31 mouse cellular contexts compared by ENCODE assay signal in the genomic region with DNA sequence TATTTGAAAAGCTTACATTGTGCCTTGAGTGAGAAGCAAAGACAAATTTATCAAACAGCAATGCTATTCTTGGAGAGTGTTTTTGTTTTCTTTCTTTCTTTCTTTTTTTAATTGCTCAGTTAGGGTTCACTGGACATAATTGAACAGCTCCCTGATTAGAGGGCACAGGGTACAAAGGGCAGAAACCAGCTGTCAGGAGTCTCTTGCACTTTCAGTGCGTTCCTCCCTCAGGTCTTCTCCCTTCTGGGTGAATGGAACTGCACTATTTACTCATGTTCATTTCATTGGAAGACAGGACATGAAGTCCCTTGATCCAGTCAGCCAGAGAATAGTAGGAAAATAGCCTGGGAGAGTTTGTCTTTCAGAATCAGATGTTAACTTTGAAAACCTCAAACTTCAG.
A peak's percentile ranks its signal among the peaks of the same experiment; 100 is the strongest.
DNase-seq lines count a peak whose midpoint lies in the region; ATAC-seq and TF ChIP-seq lines count a peak whose summit lies in the region.
"Had no signal": no experiment of that assay in that cellular context is flagged by ENCODE, and none has a peak within 500 bp of the region (broad histone marks: within the 10 kb centered on the region; RNA-seq: fewer than 3 reads in every experiment).

No protein-coding gene starts in this region.

- ATAC-seq in kidney, embryonic 16.5 days (ENCODE audit: low FRiP score, low TSS enrichment) = peak; percentile 87
- ATAC-seq: forebrain, embryonic 14.5 days; hindbrain, postnatal 0 days; intestine, embryonic 16.5 days; midbrain, embryonic 15.5 days had no signal

- no peak overlapping the region for H3K4me3 ChIP-seq in kidney, adult 2 months (ENCODE audit: insufficient read depth, low read depth, low read length)
- no peak overlapping the region for H3K4me3 ChIP-seq in kidney, embryonic 16.5 days (ENCODE audit: low read length)
- H3K4me3 ChIP-seq in lung, adult 2 months (replicated peaks; ENCODE audit: extremely low read depth, low read depth, low read length) = no peak overlapping the region
- H3K4me3 ChIP-seq: embryonic facial prominence, embryonic 12.5 days; hindbrain, embryonic 12.5 days; layer of hippocampus, adult 2 months; limb, embryonic 13.5 days; liver, embryonic 13.5 days; midbrain, embryonic 10.5 days; midbrain, embryonic 15.5 days; neural tube, embryonic 15.5 days had no signal

- TF ChIP-seq CTCF in kidney, adult 2 months (conservative IDR thresholded peaks at IDR 0.05; ENCODE audit: insufficient read depth, insufficient read length, low read depth, low read length) = no peak
- no peak for TF ChIP-seq CTCF in lung, adult 2 months (IDR thresholded peaks at IDR 0.05; ENCODE audit: insufficient read depth, low read length)

- no peaks in the 10 kb centered on the region for H3K36me3 ChIP-seq in kidney, adult 2 months (ENCODE audit: control insufficient read depth, insufficient read depth, low read length)
- H3K36me3 ChIP-seq in kidney, embryonic 16.5 days (ENCODE audit: insufficient read depth, low read length) = no peaks in the 10 kb centered on the region
- H3K36me3 ChIP-seq: embryonic facial prominence, embryonic 12.5 days; hindbrain, embryonic 12.5 days; limb, embryonic 13.5 days; liver, embryonic 13.5 days; midbrain, embryonic 10.5 days; midbrain, embryonic 15.5 days; neural tube, embryonic 15.5 days had no signal

- H3K27ac ChIP-seq in kidney, adult 2 months (ENCODE audit: insufficient read depth, low read depth, low read length) = no peak overlapping the region
- H3K27ac ChIP-seq in kidney, embryonic 16.5 days (ENCODE audit: low read length) = no peak overlapping the region
- H3K27ac ChIP-seq: embryonic facial prominence, embryonic 12.5 days; hindbrain, embryonic 12.5 days; hindbrain, postnatal 0 days; layer of hippocampus, adult 2 months; limb, embryonic 13.5 days; liver, embryonic 13.5 days; midbrain, embryonic 10.5 days; midbrain, embryonic 15.5 days; neural tube, embryonic 15.5 days had no signal

- H3K27me3 ChIP-seq in kidney, adult 2 months (replicated peaks; ENCODE audit: control insufficient read depth, insufficient read depth, low read length) = no peaks in the 10 kb centered on the region
- no peaks in the 10 kb centered on the region for H3K27me3 ChIP-seq in kidney, embryonic 16.5 days (ENCODE audit: insufficient read depth, low read length)
- H3K27me3 ChIP-seq: CH12.LX; embryonic facial prominence, embryonic 12.5 days; hindbrain, embryonic 12.5 days; limb, embryonic 13.5 days; liver, embryonic 13.5 days; midbrain, embryonic 15.5 days; neural tube, embryonic 15.5 days had no signal

- WGBS in kidney, adult 2 months = 11% methylated on average over 1 of the region's 1 CpGs
- 7% methylated on average over 1 of the region's 1 CpGs for WGBS in kidney, embryonic 16.5 days
- WGBS in lung, adult 2 months = 61% methylated on average over 1 of the region's 1 CpGs

- no peaks in the 10 kb centered on the region for H3K4me1 ChIP-seq in kidney, adult 2 months (ENCODE audit: control insufficient read depth, insufficient read depth, low read length)
- no peaks in the 10 kb centered on the region for H3K4me1 ChIP-seq in kidney, embryonic 16.5 days (ENCODE audit: insufficient read depth, low read length)
- no peaks in the 10 kb centered on the region for H3K4me1 ChIP-seq in lung, adult 2 months (ENCODE audit: control insufficient read depth, insufficient read depth, low read length)
- H3K4me1 ChIP-seq: embryonic facial prominence, embryonic 12.5 days; hindbrain, embryonic 12.5 days; limb, embryonic 13.5 days; liver, embryonic 13.5 days; midbrain, embryonic 15.5 days; neural tube, embryonic 15.5 days had no signal

- H3K4me2 ChIP-seq in kidney, embryonic 16.5 days (replicated peaks; ENCODE audit: low read depth, low read length) = no peak overlapping the region
- H3K4me2 ChIP-seq: embryonic facial prominence, embryonic 12.5 days; heart, embryonic 11.5 days; hindbrain, embryonic 12.5 days; limb, embryonic 13.5 days; liver, embryonic 13.5 days; midbrain, embryonic 15.5 days; neural tube, embryonic 15.5 days had no signal

- H3K9ac ChIP-seq in kidney, embryonic 16.5 days (replicated peaks; ENCODE audit: low read length) = no peak overlapping the region
- H3K9ac ChIP-seq: embryonic facial prominence, embryonic 12.5 days; hindbrain, embryonic 12.5 days; limb, embryonic 13.5 days; liver, embryonic 13.5 days; midbrain, embryonic 15.5 days; neural tube, embryonic 15.5 days had no signal

- peak; percentile 9 for DNase-seq in embryo, embryonic 10 days (ENCODE audit: low spot score)
- no peak for DNase-seq in embryo, embryonic 9.5 days (ENCODE audit: extremely low spot score)
- DNase-seq in kidney, adult 2 months = peak; percentile 84
- DNase-seq in kidney, postnatal 36 days = peak; percentile 66 to 72
- DNase-seq in lung, adult 2 months = no peak
- no peak for DNase-seq in T-cell, adult 2 months (ENCODE audit: low spot score)
- DNase-seq in urinary bladder, postnatal 10 days (ENCODE audit: low spot score) = no peak
- DNase-seq: adrenal gland, postnatal 10 days; cerebellum, adult 8-10 months; gastrocnemius, postnatal 25 days; heart, adult 18-20 months; heart, postnatal 36 days; liver, embryonic 13.5 days; lung, adult 18-20 months; lung, postnatal 10 days; right cerebral cortex, adult 18-20 months; spleen, adult 18-20 months; thymus, postnatal 14 days had no signal

- no peaks in the 10 kb centered on the region for H3K9me3 ChIP-seq in kidney, embryonic 16.5 days (ENCODE audit: low read length)
- H3K9me3 ChIP-seq: embryonic facial prominence, embryonic 12.5 days; hindbrain, embryonic 12.5 days; limb, embryonic 13.5 days; liver, embryonic 13.5 days; midbrain, embryonic 10.5 days; midbrain, embryonic 15.5 days; neural tube, embryonic 15.5 days had no signal

- TF ChIP-seq POLR2A in kidney, adult 2 months (IDR thresholded peaks at IDR 0.05; ENCODE audit: low read depth, low read length) = no peak
- no peak for TF ChIP-seq POLR2A in lung, adult 2 months (IDR thresholded peaks at IDR 0.05; ENCODE audit: borderline replicate concordance, extremely low read depth, low read depth, low read length)

Comparison
In these comparisons a context has a peak if more than half of its experiments do, and no peak if none do; other contexts are left out.
1. DNase-seq: peak in embryo, embryonic 10 days (single experiment), kidney, adult 2 months (single experiment) and kidney, postnatal 36 days (2 of 2); none in embryo, embryonic 9.5 days (single experiment), lung, adult 2 months (single experiment), T-cell, adult 2 months (single experiment) and urinary bladder, postnatal 10 days (single experiment).